Mouse (Mus musculus) common myeloid progenitor, adult 5-6 weeks (primary cell): ENCODE data around the gene Prnp. TPM values are rescaled to one million over a fixed set of nuclear protein-coding genes. Genes with fewer than 3 reads are reported as not detected.
A peak's percentile ranks its signal among the peaks of the same experiment; 100 is the strongest.

Experiments
- ATAC-seq: replicated peaks from 2 replicates; pipeline ENCODE4 v1.8.0; 2016; ENCODE audit warnings: low read depth, mild to moderate bottlenecking, moderate TSS enrichment, inconsistent platforms; ENCODE audit not compliant: poor library complexity, severe bottlenecking
- total RNA-seq: library from RNA; stranded (forward); fragments of 200-1000, 187-1606 nt; gene quantifications from 2 replicates; pipeline ENCODE4 v1.2.3, GENCODE M21; 2017

The Prnp gene
- total RNA-seq, 1 experiment from 2014 or later, result 5.5 TPM

DNA sequence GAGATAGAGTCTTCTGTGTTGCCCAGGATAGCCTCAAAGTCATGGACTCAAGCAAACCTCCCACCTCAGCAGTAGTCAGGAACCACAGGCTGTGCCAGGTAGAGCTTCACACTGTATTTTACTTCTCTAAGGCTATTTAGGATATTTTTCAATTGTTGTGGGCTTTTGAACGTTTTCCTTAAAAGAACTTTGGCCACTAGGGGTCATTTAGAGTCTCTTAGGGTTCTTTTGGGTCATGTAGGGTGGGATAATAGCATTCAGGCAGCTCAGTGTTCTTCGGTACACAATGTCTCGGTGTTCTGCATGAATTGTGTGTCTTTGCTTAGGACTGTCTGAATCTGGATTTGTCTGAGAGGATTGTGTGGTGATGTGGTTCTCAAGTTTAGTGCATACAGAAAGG is 78.2 kb downstream of the Prnp start:
- ATAC-seq, result peak; percentile 36

Other genes starting within 250 kb of the Prnp start
- not detected in 2 replicates for gene Erv3, start 50.2 kb upstream of the Prnp start, total RNA-seq
- gene Prn, start within 50 bp of the Prnp start, total RNA-seq, result not detected in 2 replicates
- gene Prnd, start 40.9 kb downstream of the Prnp start, total RNA-seq, result not detected in 2 replicates
- gene Rassf2, start 120.3 kb downstream of the Prnp start, total RNA-seq, result 48.4 and 49.3 TPM in 2 replicates
- gene Slc23a2, start 235.2 kb downstream of the Prnp start, total RNA-seq, result 8.2 and 22.5 TPM in 2 replicates